Mouse (Mus musculus) monocyte, adult 5-6 weeks (primary cell): ENCODE measurements around the gene Tmem210. TPM values are rescaled to one million over a fixed set of nuclear protein-coding genes. Genes with fewer than 3 reads are reported as not detected.

Source experiments
- ATAC-seq: fragments of 153-309, 156-312 bp; replicated peaks from 2 replicates; pipeline ENCODE4 v1.8.0; 2017; ENCODE audit warnings: mild to moderate bottlenecking; ENCODE audit not compliant: low TSS enrichment, insufficient number of reproducible peaks, severe bottlenecking, poor library complexity, low FRiP score
- total RNA-seq: library from RNA; stranded (forward); fragments of 200-1000, 200-491, 200-594 nt; gene quantifications from 3 replicates; pipeline ENCODE4 v1.2.3, GENCODE M21; 2017

Gene Tmem210
- total RNA-seq, 1 experiment from 2014 or later, result not detected

DNA sequence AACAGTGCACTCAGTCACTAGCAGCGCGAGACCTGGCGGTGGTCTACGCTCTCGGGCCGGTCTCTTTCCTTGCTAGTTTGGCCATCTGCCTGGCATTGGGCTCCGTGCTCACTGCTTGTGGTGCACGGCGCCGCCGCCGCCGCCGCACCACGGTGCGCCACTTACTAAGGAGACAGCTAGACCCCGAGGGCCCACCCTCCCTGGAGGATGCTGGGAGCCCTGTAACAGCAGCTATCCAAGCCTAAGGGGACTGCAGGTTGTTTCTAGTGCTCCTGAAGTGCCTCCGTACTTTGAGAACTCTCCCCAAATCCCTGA is 2.8 kb downstream of the Tmem210 start:
- ATAC-seq, result no peak

DNA sequence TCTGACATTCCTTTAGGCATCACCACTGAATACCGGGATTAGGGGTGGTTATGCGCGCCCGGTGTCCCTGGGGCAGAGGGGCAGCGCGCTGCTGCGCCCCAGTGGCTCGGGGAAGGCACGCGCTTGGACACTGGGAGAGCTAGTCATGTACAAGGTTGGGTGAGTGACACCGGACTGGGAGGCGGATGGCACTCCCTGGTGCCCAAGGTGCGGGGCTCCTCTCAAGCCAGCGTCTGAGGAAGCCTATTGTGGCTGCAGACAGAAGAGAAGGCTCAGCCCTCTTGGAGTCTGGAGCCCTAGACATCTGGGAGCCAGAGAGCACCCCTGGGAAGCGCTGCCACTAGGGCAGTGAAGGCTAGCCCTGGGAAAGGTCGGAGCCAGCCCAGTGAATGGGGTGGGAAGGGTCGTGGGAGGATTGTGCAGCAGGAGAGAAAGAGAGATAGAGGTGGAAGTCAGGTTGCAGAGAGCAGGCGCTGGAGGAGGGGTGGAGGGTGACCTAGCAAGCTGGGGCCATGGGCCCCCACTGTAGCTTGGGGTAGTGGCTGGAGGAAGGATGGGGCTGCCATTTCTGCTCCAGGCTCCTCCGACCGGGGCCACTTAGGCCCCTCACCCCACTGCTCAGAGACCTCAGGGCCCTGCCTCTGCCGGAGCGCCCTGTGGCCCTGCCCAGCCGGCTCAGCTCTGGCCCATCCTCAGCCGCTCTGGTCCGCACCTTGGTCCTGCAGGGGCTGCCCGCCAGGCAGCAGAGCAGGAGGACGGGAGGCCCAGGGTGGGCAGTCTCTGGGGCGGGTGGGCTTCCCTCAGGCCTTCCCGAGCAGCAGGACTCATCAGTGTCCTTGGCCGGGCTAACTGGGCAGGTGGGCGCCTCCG is 3.5 kb downstream of the Tmem210 start:
- no peak for ATAC-seq

DNA sequence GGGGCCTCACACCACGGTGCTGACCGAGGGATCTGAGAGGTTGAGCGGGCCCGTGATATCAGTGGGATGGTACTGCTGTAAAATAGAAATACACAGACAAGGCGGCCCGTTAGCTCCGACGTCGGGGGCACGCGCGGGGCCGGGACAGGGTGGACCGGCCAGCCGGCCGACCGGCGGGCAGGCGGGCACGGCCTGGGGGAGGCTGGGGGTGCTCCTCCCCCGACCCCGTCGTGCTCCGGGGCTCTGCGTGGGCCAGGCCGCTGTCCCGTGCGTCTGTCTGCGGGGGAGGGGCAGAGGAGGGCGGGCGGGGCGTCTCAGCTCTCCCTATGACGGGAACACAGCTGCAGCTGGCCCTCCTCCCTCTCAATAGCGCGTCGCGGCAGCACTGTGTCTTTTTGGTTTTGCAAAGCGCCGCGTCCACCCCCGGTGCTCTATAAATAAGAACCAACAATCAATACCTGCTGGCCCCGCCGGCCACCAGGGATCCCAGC is 4.2 kb downstream of the Tmem210 start:
- no peak for ATAC-seq

DNA sequence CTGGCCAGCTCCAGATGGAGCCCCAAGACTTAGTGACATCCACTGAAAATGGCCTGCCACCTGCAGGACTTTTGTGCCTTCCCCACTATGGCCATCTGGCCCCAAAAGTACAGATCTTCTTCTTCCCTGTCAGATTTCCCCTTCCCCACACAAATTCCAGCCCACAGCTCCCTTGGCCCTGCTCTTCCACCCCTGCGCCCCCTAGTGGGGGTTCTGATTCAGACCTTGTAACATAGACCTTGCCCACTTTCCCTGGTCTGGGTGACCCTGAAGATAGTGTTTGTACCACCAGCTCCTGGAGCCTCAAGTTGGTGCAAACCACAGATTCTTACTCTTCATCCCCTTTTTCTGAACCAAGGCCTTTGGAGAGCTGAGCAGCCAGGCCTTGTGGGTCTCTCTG is 4.9 kb downstream of the Tmem210 start:
- no peak for ATAC-seq

DNA sequence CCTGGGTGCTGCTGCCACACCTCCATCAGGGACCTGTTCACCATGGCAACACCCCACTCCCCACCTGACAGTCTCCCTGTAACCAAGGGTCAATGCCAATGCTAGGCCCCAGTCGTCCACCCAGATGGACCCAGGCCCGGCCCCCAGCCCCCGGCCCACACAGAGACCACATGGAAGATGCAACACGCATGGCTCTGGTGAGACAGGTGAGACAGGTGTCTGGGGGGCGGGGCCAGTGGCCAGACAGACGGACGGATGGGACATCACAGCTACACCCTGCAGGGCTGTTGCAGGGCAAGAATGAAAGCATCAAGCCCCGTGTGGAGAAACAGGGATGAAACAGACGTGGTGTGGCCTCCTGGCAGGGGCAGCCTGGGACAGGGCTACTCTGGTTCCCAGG is 5.8 kb downstream of the Tmem210 start:
- ATAC-seq, result no peak

DNA sequence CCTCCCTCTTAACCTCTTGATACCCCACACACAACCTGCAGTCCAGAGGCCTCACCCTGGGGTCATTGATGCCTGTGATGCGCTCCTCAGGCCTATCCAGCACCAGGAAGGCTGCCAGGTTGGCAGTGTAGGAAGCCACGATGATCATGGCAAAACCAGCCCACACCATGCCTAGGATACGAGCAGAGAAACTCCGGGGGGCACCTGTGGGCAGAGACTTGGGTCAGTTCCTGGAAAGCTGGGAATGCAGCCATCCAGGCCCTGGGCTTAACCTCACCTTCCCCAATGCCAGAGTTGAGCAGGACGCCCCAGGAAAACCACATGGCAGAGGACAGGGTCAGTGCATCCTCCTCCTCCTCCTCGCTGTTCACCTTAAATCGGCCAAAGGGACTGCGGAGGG is 9.1 kb downstream of the Tmem210 start:
- no peak for ATAC-seq

DNA sequence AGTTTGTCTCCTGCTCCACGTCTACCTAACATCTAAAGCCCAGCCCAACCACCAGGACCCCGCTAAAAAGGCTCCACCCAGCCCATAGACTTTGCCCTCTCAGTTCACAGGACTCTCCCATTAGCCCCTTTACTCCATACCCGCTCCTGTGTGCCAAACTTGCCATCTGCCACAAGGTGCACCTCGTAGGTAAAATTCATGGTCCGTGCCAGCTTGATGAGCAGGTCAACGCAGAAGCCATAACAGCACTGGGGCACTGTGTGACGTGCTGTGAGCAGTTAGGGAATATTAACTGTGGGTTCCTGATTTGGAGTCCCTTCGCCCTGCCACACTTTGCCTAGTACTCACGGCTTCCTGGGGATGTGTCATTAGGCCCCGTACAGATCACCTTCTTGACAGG is 10.1 kb downstream of the Tmem210 start:
- no peak for ATAC-seq

DNA sequence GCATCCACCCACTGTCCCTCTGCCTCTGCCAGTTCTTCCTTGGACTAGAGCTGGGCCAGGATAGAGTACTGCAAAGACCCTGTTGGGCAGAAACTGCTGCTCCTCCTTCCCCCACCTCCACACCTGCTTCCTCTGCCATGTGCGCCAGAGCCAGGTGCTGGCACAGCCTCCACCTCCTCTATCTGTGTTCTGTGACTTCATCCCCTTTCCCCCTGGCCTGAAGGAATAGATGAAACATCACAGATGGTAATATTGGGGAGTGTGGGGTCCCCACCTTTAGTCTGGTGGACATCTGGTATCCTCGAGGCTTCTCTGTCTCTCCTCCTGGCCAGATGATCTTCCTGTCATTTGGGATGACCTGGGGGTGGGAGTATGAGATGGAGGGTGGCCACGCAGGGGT is 15.5 kb downstream of the Tmem210 start:
- no peak for ATAC-seq

DNA sequence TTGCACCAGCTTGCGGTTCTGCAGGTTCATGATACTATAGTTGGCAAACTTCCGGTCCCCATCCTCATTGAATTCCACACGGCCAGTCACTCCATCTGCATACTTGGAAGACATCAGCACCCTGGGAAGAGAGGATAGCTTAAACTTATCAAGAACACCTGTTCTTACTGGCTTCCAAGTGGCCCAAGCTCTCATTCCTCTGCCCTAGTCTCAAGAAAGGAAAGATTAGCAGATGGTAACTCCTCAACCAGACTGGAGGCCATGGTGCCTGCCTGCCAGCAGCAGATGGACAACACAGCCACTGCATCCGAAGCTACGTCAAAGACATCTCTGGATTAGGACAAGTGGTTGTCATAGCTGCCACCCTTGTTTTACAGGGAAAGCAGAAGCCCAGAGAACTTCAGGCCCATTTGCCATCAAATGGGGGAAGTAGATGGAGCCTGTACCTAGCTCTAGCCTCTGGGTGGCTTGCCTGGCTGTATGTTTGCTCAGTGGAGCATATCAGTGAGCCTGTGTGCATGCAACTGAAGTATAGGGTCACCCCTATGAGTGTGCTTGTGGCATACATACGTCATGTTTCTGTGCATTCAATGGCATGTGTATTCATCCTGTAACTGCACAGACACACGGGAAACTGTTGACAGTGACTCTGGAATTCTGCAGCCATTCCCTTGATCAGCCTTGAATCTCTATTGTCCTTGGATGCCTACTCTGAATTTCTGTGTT is 16.1 kb downstream of the Tmem210 start:
- ATAC-seq, result no peak

DNA sequence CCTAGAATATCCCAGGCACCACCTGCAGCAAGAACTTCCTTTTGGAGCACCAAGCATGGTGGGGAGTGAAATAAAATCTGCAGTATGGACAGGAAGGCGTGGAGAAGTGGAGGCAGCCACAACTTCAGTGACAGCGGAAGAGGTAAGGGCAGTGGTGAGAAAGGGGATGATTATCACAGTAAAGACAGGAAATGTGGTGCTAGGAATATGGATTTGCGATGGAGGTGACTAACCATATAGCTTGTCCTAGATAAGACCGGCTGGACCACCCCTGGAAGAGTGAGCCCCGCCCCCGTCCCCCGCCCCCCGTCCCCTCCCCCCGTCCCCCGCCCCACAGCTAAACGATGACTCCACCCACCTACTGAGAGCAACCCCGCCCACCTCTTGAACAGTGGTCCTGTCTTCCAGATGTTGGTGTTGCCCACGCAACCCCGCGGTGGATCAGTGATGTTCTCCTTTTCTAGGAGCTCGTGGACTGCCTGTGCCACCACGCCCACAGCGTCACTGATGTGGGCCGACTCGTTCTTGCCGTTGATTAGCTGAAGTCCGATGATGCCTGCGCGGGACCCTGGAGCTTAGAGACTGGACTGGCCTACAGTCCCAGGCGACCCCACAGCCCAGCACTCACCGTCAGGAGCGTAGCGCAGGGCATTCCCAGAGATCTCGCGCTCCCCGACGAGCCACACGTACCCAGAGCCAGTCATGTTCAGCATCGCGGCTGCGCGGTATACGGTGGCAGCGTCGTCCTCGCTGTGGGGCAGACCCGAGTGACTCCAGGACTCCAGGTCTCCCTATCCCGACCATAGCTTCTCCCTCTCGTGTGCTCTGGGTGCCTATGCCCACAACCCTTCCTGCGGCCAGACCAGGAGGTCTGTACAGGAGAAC is 17.0 kb downstream of the Tmem210 start:
- ATAC-seq, result peak; percentile 77

DNA sequence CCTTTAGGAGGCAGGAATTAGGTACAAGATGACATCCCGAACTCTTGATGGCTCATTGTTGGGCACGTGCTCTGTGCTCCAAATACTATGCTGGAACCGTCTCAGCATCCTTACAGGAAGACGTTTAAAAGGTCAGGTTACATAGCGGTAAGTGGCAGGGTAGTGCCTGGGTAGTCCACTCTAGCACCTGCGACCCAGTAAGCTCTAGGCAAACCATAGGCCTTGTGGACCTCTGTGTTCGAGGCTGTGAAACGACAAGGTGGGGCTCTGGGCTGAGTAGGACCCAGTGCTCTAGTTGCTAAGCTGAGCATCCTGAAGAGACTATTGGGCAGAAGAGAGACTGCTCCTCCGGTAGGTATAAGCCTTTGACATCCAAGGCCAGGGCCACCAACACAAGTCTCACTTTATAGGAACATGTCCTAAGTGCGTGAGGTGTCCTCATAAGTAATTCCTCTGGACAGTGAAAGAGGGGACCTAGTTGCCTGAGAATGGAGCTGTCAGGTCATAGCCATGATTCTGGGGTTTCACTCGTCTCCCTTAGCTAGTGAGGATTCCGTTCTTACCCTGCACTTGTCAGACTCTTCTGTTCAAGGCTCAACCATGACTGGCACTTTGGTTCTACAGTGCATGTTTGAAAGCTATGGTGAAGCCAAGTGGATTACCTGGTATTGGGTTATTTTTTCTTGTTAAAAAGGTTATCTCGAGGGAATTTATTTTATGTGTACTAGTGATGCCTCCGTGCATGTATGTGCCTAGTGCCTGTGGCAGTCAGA is 17.8 kb downstream of the Tmem210 start:
- ATAC-seq, result no peak

DNA sequence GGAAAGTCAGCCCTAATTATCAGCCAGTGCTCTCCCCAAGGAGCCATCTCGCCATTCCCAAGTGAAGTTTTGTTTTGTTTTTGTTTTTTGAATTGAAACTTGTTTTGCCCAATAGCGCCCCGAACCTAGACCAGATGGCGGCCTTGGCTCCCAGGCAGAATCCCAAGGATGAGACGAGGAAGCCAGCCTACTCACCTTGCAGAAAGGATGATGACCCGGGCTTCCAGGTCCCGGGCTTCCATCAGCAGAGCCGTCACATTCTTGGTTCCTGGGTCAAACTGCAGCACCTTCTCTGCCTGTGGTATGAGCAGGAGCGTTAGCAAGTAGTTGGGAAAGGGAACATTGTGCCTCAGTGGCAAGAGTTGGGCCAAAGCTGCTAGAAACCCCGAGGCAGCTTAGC is 22.2 kb downstream of the Tmem210 start:
- ATAC-seq, result no peak

DNA sequence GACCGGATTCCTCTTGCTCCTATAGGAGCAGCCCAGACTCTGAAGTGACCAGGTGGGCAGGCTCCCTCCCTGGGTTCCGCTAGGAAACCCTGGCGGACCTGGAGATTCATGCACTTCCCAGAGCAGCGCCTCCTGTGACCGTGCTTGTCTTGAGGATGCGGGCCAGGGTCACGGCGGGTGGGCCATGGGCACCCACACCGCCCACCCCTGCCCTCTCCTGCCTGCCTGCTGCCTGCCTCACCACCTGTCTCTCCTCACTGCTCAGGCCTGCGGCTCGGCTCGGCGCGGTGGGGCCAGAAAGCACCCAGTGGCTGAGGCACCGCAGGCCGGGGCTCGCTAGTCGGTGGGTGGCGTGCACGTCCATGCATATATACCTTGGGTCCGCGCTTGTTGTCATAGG is 23.0 kb downstream of the Tmem210 start:
- no peak for ATAC-seq

DNA sequence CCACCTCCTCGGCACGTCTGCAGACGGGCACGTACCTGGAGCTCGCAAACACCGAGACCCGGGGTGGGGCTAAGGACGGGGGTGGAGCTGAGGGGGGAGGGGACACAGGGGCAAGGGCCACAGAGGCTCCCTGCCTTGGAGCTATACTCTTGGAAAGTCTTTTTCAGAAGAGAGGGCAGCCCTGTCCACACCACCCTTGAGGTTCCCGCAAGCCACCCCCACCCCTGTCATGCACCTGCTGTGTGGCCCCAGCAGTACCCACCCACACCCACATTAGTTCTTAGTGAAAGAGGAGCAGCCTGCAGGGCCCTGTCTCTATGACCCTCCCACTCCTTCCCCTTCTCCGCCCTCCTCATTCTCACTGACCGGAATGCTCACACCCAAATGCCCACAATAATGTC is 23.5 kb downstream of the Tmem210 start:
- no peak for ATAC-seq

DNA sequence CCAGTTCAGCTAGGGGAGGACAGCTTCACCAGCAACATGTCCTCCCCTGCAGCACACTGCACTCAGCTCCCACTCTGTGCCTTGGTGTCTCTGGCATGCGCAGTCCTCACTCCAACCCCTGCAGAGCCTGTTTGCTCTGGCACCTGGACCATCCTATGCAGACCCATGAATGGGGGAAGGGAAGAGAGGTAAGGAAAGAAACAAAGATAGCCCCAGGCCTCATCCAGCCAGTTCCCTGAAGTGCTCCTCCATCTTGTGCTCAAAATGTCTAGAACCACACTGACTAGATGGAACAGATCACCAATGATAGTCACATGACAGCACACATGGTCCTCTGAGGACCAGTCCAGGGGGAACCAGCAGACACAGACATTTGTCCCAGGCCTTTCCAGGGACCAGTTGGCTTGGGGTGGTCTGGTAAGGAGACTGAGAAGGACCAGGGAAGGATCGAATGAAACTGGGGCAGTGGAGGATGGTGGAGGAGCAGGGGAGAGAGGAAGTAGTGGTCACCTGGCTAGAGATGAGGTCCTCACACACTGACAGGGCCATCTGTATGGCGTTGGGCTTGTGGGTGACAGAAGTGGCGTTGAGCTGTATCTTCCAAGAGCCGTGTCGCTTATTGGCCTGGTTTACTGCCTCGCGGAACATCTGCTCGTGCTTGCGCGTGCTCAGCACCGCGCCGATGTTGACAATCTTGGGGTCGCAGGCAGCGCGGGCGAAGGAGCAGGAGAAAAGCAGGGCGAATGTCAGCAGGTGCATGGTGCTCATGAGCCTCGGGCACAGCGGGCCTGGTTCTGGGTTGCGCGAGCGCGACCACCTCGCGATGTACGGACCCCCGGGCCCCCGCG is 30.4 kb downstream of the Tmem210 start:
- no peak for ATAC-seq

DNA sequence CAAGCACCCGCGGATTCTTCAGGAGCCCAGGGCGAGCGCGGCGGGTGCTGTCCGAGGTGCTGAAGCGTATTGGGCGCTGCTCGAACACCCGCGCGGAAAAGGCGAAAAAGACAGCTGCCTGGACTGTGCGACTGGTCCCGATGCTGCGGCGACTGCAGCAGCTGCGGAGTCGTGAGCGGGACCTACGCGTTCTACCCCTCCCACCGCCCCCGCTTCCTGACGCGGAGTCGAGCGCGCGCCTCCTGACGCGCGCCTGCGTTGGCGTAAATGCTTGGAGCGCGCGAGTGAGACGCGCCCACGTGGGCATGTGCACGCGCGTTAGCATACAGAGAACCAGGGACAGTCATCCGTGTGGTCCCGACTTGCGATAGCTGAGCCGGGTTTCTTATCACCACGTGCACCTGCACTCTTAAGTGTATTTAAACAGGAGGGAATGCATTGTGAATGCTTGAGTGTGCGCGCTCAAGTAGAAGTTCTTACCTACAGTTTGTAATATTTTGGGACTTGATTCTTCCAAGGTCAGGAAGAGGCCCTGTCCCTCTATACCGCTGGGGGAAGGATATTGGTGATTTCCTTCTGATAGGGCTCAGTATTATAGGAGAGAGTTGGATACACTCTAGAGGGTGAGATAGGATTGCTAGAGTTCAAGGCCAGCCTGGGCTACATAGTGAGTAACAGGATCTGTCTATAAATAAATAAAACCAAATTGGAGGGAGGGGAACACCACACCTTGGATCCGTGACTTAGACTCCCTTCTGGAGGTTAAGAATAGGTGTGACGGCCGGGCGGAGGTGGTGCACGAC is 31.2 kb downstream of the Tmem210 start, which contains the start of gene Grin1:
Gene Grin1, minus strand, starts transcription at position 217 of the 803 bp plus-strand sequence.
- ATAC-seq, result peak; percentile 52; the same call in 1 of the 2 replicates

DNA sequence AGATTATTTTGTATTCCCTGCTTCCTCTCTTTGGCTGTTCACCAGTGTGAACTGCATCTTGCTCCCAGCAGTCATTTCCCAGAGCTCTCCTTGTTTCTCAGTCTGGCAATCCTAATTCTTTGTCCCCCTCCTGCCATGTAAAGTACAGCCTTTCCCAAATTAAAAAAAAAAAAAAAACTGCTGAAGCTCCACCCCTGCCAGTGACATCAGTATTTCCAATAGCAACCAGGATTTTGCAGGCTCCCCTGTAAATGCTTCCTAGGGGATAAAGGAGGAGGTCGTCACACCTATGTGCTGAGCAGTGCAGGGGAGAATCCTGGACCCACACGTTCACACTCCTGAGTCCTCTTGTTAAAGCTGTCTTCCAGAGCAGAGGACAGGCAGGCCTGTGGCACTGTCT is 32.1 kb downstream of the Tmem210 start:
- no peak for ATAC-seq
